Mouse (Mus musculus) cerebellum, adult 11 months (tissue): ENCODE data around the gene Lcn6.
"Not testable (repeated sequence)": the region's sequence is repeated elsewhere in the genome, so short reads cannot be mapped to it uniquely, and the experiment has no call there.

Source experiments
- DNase-seq: peaks from one replicate; pipeline ENCODE4 v3.0.0; 2022

Lcn6 gene

DNA sequence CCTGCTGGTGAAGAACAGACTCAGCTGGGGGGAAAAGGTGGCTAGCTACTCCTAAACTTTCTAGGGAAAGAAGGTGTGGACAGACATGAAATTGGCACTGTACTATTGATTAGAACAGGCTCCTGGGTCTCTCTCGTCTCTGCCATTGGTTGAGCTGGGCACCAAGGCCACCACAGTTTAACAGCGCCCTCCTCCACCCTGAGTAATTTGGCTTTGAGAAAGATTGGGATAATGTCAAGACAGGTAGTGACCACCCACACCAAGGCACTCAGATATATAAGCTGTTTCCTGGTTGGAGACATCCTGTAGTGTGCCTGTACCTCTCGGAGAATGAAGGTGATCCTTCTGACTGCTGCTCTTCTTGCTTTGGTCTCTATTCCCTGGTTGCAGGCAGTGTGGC lies at the start of gene Lcn6:
TSS of gene Lcn6 (plus strand) at position 301 of the 400 bp plus-strand sequence.
- DNase-seq: no peak

DNA sequence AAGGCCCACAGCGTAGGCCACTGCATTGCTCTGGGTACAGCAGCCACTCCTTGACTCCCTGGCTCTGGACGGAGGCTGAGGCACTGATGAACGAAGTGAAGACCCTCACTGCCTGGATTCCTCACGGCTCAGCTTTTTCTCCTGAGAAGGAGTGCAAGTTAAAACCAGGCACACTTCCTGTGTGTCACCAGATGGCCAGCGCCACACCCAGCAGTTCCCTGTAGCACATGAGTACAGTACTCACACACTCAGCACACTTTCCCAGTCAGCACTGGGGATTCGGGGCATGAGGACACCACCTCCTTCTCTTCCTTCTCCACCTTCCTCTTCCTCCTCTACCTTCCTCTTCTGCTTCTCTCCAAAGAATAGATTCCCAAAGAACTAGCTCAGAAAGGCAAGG lies 48.8 kb upstream of the Lcn6 start, which contains the start of gene Fcna:
TSS of gene Fcna (minus strand) at position 220 of the 400 bp plus-strand sequence.
- DNase-seq: no peak

DNA sequence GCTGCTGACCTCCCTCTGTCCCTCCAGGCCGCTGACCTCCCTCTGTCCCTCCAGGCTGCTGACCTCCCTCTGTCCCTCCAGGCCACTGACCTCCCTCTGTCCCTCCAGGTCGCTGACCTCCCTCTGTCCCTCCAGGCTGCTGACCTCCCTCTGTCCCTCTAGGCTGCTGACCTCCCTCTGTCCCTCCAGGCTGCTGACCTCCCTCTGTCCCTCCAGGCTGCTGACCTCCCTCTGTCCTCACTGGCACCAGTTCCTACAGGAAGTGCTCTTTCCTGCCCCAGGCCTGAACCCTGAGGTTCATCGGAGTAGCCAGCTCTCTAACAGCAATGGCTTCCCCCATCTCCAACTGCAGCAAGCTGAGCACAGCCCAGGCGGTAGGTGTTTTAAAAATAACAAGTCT lies 47.8 kb upstream of the Lcn6 start:
- DNase-seq: no peak

DNA sequence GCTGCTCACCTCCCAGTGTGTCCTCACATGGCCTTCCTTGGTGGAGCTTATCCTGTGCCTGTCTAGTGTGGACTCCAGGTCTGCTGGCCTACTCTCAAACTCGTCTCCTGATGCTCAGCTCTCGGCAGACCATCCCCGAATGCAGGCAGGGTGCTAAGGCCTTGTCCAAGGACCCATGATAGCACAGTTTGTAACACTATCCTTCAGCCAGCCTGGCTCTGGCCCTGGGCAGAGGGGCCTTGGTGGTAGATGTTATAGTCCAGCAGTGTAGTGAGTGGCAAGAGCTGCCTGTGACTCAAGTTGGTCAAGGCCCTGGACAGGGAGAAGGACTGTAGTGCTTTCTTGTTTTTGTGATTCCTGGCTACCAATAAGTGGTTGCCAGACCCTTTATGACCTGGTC lies 43.0 kb upstream of the Lcn6 start:
- DNase-seq: no peak

DNA sequence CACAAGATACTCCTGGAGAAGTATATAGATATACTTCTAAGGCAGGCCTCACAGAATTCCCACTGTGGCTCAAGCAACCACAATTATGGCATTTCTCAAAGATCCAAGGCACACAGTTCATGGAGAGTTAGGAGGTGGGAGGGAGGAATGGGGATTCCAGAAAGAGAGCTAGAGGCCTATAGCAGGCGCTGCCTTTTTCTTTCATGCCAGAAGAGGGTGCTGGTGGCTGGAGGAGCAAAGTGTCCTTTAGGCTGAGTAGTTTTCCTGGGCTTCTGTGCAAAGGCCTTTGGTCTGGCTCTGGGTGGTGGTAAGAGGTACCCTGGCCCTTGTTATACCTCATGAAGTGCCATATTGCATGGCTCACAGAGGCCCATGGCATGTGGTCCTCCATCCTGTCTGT lies 42.5 kb upstream of the Lcn6 start:
- DNase-seq: no peak

DNA sequence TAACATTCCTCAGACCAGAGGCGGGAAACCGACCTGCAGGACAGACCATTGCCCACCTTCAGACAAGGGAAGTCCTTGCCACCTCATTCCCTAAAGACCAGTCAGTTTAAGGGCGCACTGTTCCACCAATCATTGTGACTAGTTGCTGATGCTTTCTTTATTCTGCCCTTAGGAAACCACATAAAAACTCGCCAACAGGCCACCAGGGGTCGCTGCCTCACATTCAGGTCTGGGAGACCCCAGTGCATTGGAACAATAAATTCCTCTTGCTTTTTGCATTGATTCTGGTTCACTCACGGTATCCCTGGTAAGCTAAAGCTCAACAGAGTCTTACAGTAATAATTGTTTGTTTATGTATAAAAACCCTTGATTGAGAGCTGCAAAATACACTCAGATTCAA lies 36.7 kb upstream of the Lcn6 start:
- no peak for DNase-seq

DNA sequence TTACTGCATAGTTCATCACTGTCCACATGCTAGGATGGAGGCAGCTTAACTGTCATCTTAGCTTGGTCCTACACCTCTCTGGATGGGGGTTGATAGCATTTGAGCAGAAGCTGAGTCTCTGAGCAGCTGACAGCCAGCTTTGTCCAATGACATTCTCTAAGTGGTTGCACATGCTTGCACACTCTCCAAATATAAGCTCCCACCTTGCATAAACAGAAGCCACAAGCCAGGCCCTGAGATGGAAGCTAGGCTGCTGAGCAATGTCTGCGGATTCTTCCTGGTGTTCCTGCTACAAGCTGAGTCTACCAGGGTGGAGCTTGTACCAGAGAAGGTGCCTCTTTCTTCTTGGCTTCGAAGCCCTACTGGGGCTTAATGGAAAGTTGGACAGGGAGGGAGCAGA lies 23.7 kb upstream of the Lcn6 start, which contains the start of gene Lcn8:
TSS of gene Lcn8 (plus strand) at position 219 of the 400 bp plus-strand sequence.
- DNase-seq: no peak

DNA sequence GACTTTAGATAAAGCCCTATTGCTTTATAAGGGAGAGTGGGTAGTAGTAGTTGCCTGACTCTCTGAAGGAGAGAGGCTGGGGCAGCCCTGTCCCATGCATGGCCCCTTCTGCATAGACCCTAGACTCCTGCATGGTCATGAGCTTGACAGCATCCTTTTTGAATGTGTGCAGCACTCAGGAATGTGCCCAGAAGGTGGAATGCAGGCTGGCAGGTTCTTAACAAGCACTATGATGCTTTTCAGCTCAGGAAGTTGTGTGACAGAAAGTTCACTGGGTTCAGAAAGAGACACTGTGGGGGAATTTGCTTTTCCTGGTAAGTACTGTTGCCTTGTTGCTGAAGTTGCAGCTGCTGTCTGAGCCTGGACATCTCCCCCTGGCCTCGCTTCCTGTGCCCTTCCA lies 22.1 kb upstream of the Lcn6 start:
- DNase-seq: no peak

DNA sequence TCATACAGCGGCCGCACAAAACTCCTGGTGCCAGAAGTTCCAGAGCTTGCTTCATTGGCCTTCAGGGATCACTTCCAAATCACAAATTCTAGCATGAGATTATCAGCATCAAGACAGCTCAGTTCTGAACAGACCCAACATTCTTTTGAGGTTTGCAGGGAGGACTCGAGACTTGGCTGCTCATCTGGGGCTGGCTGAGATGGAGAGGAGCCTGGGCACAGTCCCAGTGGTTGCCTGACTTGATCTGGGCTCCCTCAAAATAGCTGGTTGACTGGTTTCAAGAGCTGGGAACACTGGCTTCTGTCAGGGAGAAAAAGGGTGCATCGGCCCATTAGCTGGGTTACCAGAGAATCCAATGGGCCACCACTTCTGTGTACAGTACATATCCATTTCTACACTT lies 19.9 kb upstream of the Lcn6 start:
- DNase-seq: no peak

DNA sequence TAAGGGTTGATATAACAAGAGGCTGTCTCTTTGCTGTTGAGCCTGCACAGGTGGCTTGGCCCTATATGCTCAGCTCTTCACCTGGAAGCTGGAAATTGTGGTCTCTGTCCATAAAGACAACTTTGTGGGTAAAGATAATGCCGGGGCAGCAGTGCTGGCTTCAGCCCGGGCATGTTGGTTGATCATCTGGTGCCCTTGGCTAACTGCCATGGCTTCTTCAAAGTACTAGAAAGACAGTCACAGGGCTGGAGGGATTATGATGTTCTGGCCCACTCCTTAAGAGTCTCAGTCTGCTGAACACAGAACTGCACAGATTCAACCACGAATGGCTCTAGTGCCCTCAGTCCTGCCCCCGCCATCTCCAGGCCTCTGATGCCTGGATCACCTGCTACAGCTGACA lies 19.3 kb upstream of the Lcn6 start:
- peak; percentile 17 for DNase-seq

DNA sequence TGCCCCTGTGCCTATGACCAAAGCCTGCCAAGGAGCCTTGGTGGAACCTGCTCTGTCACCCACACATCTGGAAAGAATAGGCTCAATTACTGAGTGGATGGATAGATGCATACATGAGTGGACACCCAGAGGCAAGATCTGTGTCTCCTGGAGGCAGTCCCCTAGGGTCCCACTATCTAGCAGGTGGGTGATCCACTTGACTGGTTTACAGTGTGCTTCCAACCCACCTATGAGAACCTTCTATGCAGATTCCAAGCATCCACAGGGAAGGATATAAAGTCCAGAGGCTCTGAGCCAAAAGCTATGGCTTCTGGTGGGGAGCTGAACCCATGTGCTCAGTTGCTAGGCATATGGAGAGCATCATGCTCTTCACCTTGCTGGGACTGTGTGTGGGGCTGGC lies 18.9 kb upstream of the Lcn6 start, which contains the start of gene Lcn5:
TSS of gene Lcn5 (plus strand) at position 301 of the 400 bp plus-strand sequence.
- DNase-seq: no peak

DNA sequence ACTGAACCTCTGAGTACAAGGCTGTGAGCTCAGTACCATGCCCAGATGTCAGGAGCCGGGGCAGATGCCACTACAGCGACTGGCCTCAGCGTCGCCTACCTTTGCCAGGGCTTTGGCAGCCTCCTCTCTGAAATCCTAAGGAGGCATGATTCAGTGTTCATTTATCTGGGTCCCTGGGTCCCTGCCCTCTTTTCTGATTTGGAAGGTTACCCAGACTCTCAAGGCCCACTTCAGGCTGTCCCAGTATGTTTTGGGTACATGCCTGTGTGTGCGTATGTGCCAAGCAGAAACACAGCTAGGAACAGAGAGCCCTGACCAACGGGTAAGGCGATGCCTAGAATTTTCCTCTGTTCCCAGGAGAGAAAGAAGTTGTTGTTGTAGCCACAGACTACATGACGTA lies 16.3 kb upstream of the Lcn6 start:
- no peak for DNase-seq

DNA sequence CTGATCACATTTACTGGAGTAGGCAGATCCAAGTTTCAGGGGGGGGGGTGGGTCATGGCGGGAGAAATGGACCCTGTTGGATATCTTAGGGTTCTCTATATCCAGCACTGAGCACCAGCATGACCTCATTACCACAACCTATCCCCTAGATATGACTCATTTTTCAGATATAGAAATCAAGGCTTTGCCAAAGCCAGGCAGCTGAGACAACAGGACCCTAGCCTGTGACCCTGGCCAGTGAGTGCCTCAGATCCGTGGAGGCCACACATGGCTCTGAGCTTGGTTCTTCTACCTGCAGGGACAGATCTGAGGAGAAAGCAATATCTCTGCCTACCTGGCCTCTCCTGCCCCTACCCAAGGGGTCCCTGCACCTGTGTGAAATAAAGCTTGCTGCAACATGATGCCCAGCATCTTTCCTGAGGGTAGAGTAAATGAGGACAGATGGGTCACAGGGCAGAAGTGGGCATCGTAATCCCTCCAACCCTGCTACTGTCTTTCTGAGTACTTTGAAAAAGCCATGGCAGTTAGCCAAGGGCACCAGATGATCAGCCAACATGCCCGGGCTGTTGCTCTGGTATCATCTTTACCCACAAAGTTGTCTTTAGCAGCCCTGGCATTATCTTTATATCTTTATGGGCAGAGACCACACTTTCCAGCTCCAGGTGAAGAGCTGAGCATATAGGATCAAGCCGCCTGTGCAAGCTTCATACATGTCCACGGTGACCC lies 15.2 kb upstream of the Lcn6 start:
- DNase-seq: no peak

DNA sequence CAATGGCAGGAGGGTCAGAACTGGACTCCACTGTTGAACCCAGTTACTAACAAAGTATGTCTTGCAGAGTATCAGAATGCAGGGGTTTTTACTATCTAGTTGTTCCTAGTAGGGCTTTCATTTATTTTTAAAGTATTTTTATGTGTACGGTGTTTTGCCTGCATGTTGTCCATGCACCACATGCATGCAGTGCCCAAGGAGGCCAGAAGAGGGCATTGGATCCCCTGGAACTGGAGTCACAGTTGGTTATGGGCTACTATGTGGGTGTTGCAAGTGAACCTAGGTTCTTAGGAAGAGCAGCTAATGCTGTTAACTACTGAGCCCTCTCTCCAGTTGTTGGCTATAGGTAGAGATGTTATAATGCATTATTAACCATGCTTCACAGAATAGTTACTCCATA lies 13.1 kb upstream of the Lcn6 start:
- DNase-seq: no peak

DNA sequence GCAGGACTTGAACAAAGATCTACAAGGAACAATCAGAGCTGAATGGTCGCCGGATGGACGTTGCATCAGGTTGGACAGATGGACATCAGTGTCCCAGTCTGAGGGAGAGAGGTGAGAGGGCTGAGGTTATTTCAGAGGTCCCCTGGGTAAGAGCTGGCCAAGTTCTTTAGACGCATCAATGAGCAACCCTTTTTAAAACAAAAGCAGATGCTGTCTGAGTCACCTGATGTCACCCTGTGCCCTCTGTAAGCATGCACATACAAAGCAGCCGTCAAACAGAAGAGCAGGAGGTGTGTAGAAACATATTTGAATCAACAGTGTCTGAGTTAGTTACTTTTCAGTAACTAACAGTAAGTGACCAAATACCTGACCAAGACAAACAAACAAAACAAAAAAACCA lies 12.5 kb upstream of the Lcn6 start:
- no peak for DNase-seq

DNA sequence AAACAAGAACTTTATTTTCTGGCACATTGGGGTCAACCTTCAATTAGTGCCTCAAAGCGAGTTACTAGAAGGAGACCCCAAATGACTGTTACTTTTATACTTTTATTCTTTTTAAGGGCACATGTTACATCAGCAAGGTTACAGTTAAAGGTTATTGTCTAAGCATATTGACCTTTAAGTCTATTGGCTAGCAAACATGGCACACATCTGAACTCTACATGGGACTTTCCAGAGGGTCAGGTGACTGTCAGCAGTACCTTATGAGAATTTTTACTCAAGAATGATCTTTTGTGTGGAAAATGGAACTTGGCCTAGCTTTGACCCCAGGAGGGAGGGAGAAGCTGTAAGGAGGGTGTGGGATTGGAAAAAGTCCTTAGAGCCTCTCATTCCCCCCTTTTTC lies 10.1 kb upstream of the Lcn6 start:
- no peak for DNase-seq

DNA sequence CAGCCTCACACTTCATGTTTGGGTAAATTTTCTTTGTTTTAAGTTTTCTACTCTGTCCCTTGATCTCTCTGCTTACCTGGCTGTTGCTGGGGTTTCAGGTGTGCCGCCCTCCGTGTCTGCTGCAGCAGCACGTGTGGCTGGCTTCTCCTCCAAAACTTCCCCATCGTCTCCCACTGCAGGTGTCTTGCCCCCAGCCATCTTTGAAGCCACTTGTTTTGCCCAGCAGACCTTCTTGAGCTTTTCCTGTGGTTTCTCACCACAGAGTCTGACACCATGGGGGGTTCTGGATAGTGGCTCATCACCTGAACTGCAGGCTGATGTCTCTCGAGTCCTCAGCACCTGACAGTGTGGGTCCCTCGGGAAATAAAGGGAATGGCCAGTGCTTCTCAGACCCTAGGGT lies 3.0 kb downstream of the Lcn6 start:
- no peak for DNase-seq

DNA sequence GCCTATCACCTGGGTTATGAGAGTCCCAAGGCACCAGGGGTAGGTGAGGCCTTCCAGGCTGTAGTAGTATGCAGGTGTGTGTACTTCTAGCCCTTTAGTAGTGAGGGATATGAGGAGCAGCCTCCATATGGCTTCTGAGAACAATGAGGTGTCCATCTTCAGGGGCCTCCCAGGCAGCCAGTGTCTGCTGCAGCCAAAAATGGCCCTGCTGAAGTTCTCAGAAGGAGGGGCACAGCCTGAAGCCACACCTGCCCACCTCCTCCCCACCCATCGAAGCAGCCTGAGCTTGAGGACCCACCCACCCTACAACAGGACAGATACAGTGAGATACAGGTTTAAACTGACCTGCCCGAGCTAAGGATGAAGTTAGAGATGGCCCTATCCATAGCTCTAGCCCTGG lies 5.8 kb downstream of the Lcn6 start, which contains the start of gene Lcn10:
TSS of gene Lcn10 (plus strand) at position 301 of the 400 bp plus-strand sequence.
- DNase-seq: no peak

DNA sequence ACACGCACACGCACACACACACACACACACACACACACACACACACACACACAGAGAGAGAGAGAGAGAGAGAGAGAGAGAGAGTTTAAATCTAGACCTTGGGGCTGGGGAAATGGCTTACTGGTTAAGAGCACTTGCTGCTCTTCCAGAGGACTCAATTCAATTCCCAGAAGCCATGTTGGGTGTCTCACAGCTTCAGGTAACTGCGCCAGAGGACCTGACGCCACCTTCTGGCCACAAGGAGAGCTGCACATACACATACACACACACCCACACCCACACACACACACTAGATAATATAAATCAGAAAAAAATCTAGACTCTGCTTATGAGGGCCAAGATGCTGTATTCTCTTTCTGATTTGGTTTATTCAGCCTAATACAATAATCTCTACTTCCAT lies 10.4 kb downstream of the Lcn6 start:
- DNase-seq: no peak

DNA sequence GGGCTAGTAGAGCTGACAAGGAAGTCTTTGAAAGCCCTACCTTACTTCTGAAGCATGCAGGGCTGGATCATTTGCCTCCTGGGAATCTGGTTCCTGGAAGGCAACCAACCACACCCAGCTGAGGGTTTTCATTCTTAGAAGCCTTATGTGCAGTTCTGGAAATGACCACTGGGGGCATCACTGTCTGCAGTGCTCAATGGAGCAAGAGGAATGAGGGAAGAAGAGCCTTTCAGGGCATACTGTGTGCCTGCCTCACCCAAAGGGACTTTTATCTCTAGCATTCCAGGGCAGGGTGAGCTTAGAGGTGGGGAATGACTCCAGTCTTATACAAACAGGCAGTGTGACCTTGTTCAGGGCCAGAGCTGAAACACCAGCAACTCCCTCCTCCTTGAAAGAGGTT lies 18.0 kb downstream of the Lcn6 start:
- DNase-seq: peak; percentile 45

DNA sequence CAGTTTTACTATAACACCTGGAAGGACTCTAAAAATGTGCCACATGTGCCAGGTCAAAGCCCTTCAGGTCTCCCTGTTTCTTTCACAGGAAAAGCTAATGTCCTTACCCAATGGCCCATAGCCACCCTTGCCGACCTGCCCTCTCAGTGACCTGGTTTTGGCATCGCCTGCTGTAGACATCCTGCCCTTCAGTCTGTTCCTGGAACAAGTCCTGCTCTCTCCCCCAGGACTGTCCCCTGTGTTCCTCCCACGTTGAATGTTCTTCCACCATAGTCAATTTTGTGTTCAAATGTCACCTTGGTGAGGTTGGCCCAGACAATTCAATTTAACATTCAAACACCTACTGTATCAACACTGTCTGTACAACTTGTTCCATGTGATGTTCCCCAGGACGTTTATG lies 20.4 kb downstream of the Lcn6 start:
- no peak for DNase-seq

DNA sequence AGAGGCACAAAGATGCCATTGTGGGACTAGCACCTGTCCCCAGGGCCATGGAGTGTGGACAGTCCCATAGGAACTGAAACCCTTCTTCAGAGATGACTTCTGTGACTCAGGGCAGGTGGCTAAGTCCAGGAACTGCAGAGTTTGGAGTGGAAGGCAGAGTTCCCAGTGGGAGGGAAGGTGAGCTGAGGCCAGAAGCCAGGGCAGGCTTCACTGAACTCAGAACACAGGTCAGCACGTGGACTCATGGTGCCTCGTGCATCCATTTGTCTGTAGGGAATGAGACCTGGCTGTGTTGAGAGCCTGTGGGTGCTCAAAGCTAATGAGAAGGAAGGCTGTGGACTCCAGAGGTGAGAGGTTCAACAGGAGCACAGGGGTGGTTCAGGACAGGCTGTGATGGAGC lies 22.1 kb downstream of the Lcn6 start:
- no peak for DNase-seq

DNA sequence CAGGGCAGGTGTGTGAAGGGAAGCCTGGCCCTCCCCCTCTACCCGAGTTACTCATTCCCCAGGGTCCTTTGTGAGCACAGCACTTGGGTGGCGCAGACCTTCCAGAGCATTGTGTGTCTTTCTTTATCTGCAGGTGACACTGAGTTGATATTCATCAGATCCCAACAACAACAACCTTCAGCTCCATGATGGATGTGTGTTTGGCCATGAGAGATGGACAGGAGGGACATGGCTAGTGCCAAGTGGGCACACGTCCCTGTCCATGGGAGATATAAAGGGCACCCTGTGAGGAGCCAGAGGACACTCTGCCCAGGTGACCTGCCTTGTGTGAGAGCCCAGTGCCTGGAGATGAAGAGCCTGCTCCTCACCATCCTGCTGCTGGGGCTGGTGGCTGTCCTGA lies 23.2 kb downstream of the Lcn6 start, which contains the start of gene Obp2a:
TSS of gene Obp2a (plus strand) at position 301 of the 400 bp plus-strand sequence.
- not testable (repeated sequence) for DNase-seq

DNA sequence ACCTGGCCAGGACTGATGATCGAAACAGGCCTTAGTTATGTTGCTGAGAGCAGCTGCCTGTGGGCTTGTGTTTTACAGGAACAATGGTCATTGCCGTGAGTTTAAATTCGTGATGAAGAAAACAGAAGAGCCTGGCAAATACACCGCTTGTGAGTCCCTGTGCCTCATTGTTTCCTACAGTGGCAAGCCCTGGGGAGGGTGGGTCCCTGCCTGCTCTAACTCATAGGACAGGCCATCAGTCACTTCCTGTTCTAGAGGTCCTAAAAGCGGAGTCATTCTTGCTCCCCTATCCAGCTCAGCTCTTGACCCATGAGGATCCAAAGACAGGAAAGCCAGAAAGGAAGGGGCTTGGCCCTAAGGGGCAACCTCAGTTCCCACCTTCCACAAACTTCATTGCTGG lies 24.4 kb downstream of the Lcn6 start:
- DNase-seq: no peak

DNA sequence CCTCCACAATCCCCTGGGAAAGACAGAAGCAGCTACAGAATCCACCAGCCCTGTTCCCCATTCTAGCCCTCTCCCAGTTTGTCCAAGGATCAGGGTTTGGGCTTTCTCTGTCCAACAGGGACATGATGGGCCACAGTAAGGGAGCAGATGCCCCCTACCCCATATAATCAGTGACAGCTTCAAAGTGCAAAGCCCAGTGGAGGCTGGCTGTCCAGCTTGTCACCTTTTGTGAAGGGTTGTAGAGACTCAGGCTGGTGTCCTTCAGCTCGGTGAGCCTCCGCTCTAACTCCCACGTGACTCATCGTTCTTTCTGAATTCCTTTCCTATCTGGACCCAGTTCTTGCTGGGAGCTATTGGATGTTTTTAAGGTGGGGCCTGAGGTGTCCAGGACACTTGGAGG lies 27.1 kb downstream of the Lcn6 start:
- no peak for DNase-seq
